Mouse (Mus musculus) lung, postnatal 36 days (tissue): ENCODE results near the gene Sirt6.

ENCODE experiments used
- DNase-seq: peaks from one replicate; pipeline ENCODE4 v3.0.0; 2022; ENCODE audit warnings: mixed read lengths

Gene Sirt6

DNA sequence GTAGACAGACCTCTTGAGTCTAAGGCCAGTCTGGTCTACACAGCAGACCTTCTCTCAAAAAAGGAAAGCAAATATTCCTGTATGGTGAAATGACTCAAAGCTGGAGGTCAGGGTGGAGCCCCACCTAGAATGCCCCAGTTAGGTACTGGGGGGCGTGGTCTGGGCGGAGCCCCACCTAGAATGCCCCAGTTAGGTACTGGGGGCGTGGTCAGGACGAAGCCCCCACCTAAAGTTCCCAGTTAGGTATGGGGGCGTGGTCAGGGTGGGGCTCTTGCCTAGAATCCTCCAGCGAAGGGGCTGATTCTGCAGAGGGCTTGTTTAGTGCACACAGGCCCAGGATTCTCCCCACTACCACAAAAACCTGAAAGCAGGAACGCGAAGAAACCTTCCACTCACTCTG, 4.2 kb downstream of the Sirt6 start:
- DNase-seq: no peak

DNA sequence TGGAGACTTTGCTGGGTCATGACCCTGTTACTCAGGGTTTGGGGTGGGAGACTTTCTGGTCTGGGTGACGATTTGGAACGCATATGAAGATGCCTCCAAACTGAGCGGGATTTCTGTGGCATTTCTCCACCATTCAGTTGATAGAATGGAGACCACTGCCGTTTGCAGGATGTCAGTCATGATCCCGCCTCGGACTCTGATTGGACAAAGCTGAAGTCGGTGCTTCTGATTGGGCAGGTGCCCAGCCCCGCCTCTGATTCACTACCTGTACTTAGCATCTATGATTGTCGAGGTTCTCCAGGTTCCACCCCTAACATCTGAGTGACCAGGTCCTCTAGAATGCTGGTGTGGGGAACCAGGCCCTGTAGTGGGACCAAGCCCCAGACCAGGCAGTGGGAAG, 6.8 kb downstream of the Sirt6 start:
- no peak for DNase-seq

DNA sequence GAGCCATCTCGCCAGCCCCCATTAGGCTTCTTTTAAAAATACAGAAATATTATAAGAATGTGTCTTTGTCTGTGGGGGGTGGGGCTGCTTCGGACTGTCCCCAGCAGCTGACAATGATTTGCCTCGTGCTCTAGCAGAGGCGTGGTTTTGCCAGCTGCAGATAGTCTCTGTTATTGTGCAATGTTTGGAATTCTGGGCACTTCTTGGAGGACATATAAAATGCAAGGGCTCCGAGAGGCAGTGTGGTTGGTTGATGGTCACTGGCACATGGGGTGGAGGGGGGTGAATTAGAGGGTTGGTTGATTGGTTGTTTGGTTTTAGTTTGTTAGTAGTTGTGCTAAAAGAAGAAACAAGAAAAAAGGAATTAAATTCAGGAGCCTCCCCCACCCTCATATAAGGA, 7.6 kb downstream of the Sirt6 start:
- DNase-seq: no peak

DNA sequence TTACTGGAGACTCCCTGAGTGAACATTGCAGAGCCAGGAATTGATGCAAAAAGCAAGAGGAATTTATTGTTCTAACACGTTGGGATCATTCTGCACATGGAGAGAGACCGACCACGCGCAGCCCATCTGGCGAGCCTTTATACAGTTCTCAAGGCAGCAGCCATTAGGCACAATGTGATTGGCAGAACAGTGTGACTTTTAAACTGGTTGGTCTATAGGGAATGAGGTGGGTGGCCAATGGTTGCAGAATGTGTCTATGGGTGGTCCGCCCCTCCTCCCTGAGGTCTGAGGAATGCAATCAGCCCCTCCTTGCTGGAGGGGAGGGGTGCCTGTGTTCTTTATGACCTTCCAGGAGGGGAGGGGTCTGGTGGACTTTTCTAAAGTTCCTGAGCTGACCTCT, 12.1 kb downstream of the Sirt6 start:
- DNase-seq: no peak

DNA sequence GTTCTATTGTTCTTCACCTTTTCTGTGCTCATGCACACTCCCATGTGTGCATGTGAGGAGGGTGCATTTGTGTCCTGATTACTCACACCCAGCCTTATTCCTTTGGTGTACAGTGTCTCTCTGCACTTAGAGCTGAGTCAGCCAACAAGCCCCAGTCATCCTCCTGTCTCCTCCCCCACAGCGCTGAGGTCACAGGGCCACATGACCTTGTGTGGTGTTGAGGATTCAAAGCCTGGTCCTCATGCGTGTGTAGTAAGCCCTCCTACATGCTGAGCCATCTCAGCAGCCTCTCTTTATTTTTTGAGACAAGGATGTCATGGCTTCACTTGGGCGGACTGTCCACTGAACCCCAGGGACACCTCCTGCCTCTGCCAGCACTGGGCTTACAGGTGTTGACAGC, 14.8 kb downstream of the Sirt6 start:
- DNase-seq: no peak

DNA sequence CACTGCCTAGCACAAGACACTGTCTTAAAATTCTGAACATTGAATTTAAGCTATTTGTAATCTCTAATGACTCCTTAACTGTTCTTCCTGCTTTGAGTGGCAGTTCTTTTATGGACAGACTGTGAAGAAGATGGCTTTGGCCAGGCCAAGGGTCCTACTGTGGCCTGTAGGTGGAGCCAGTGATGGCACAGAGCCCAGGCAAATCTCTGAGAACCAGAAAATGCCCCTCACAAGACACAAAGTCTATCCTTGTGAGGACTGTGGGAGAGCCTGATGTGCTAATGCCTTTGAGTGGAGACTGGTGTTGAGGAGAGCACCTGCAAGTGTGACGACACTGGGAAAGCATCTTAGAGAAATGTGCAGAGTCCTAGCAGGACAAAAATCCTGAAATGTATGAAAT, 19.3 kb downstream of the Sirt6 start:
- no peak for DNase-seq

DNA sequence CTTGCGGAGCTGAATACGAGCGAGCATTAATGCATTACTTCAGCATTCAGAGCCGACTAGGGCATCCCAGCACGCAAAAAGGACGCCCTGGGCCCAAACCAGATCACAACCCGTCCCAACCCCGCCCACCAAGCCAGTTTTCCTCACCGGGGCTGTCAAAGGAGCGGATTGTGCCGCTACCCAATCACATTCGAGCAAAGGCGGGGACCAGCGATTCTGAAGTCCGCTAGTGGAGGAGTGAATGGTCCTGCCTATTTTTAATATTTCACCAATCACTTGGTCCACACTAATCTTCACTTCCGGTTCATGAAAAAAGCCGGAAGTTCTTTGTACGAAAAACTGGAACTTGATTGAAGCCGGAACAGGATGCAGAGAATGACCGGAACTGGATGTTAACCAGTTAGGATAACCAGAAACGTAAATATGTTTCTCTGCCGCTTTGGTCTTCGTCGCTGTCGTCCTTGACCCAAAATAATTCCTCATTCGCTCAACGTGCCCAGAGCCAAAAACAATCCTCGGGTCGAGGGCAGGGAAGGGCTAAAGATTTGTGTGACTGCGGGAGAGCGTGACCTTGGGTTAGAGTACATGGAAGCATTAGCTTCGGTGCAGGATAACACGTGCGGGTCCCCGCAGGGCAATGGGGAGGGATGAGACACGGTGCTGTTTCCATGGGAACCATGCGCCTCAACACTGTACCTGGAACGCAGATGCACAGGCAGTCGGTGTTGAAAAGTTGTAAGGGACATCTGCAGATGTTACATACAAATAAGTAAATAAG, 21.4 kb downstream of the Sirt6 start, which contains the start of gene BC025920:
BC025920 (plus strand) TSS at position 297 of the 778 bp plus-strand sequence.
- DNase-seq: peak; percentile 98

DNA sequence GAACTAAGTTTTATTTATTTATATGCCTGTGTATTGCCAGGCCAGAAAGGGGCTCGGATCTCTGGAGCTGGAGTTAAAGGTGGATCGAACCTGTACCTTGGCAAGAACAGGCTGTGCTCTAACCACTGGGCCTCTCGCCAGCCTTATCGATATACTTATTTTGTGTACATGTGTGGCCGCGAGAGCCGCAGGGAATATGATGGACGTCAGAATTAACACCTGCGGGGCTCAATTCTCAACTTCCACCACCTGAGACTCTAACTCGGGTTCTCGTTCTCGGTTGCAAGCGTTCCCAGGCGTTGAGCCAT, 22.0 kb downstream of the Sirt6 start:
- DNase-seq: no peak

DNA sequence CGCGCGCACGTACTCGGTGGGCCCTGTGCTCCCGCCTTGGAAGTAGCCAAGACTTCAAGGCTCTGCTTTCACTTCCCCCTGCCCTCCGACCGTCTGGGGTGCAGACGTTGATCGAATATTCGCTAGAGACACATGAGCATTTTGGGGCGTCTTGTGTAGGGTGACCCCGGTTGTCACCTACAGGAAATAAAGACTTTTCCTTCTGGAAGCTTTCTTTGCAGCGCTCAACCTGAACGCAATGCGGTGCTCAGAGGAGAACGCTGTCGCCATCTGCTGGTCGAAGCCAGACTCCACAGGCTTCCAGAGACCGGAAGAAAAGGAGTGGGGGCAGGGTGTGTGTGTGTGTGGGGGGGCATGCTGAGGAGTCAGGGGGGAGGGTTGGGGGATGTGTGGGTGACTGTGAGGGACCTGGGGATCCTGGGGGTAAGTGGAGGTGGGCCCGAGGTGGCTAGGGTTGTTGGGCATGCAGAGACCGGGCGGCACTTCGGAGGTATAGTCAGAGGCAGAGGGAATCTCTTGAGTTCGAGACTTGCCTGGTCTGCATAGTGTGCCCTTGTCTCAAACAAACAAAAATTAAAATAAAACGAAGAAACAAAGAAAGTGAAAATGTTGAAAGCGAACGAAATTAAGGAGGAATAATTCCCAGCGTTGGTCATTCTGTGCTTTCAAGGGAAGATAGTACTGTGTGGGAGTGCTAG, 22.5 kb downstream of the Sirt6 start:
- peak; percentile 93 for DNase-seq

DNA sequence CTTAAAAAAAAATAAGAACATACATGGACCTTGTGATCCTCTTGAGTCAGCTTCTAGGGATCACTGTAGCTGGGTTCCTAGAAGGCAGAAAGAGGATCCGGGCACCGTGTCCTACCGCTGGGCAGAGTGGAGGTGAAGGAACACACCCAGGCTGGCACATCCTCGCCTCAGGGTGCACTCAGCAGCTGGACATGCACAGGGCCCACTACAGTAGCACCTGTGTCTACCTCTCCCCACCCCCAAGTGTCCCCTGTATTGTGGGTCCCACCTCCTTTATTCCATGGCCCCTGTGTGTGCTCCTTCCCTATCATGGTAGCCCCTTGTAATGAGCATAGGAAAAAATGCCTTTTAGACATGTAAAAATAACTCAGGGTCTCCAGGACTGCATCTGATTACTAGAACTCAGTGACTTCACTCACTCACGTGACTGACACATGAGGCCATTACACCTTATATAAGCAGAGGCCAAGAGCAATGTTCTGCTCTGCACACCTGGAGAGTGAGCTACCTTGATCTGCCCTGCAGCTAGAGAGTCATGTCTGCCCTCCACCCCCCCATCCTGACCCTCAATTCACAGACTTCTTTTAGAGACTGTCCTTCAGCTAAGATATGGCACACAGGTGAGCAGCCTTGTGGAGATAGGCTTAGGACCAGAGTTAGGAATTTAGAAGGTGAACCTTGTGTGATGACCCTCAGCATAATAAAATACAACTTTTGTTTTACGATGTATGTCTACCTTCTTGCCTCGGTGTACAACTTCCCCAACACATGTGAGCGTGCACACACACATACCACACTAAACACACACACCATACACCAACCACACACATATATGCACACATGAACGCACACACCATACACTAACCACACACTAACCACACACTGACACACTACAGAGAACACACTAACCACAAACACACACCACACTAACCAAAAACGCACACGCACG, 23.3 kb downstream of the Sirt6 start:
- no peak for DNase-seq

DNA sequence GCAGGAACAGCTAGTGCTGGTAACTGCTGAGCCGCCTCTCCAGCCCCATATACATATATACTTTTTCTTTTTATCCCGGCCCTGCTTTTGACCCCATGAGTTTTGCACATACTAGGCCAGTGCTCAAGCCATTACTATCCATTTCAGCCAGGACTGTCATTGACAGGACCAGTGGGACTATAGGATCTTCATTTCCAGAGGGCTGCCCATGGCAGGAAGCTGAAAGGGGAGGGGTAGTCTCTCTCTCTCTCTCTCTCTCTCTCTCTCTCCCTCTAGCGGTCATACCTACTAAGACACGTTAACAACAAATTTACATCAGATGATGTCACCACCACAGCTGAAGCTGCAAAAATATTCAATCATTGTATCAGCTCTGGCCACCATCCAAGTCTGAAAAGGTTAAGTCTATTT, 24.9 kb downstream of the Sirt6 start:
- peak; percentile 63 for DNase-seq

DNA sequence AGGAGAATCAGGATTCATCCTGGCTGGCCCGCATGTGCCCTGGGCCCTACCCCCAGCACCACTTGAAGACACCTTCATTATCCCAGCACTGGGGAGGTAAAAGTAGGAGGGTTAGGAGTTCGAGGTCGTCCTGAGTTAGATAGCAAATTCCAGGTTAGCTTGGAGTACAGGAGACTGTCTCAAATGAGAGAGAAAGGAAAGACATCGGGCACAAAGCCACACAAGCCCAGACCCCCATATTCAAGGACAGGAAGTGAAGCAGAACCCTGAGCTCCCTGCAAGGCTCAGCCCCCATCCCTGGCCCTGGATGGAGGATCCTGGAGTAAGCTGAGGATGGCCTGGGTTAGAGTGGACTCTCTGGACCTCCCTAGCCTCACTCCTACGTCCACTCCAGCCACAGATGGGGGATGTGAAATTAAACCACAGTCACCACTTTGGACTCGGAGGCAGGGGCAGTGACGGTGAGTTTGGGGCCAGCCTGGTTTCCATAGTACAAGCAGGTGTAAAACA, 26.1 kb downstream of the Sirt6 start:
- DNase-seq: no peak

DNA sequence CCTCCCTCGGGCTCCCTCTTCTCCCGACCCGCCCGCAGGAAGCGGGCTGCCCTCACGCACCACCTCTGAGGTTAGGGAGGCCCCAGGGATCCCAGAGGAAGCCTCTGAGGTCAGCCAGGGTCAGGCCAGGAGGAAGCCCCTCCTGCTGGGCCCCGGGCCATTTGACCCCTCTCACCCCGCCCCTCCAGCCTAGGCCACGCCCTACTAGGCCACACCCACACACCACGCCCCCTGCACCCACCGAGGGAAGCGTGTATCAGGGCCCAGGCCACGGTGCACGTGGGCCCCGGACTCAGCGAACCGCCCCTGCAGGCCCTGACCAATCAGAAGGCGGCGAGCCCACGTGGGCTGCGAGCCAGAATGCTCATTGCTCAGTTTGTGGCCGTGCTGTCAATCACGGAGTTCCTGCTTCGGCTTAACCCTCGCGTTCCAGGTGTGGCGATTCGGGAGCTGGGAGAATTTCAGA, 26.8 kb downstream of the Sirt6 start, which contains the start of gene Tle6:
Tle6 (minus strand) TSS at position 336 of the 466 bp plus-strand sequence.
- DNase-seq: peak; percentile 98

DNA sequence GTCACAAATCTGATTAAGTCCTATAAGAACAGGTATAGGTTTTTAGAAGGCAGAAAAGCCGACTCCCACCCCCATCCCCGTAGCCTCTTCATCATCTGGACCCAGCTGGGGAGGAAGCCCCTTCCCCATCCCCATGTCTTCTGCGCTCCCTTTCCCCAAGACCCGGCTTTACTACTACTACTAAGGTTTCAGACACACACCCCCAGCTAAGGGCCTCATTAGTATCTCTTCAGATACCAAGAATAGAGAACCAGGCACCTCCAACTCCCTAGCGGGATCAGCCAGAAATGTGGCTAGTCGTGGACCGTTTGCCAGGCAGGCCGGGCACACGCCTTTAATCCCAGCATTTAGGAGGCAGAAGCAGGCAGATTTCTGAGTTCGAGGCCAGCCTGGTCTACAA, 27.5 kb downstream of the Sirt6 start:
- DNase-seq: no peak

DNA sequence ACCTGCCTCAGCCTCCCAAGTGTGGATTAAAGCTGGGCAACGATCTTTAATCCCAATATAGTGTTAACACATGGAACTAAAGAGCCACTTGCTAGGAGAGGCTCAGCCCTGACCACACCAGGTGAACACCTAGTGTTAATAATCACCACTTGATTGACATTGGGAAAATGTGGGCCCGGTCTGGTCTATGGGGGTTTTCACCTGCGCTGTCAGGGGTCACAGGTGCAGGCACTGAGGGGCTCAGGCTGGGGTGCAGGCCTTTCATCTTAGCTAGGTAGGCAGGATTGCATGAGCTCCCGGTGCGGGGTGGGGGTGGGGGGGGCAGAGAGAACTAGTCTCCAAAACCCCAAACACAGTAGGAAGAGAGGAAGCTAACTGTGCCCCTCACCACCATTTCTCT, 28.0 kb downstream of the Sirt6 start:
- DNase-seq: no peak

DNA sequence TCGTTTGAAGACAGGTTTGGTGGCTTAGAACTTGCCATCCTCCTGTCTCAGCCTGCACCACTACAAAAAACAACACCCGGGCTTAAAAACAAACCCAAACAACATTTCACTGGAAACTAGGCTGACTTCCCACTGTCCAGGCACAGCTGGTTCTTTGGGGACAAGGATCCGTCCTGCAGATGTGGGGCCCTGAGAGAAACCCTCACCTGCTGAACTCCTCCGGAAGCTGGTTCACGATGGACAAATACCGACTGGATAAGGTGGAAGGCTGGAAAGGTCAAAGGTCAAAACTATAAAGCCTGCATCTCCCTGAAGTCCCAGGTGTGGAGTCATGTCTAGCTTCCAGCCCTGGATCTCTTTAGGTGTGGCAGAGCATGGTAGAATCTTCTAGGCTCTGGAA, 28.7 kb downstream of the Sirt6 start:
- no peak for DNase-seq

DNA sequence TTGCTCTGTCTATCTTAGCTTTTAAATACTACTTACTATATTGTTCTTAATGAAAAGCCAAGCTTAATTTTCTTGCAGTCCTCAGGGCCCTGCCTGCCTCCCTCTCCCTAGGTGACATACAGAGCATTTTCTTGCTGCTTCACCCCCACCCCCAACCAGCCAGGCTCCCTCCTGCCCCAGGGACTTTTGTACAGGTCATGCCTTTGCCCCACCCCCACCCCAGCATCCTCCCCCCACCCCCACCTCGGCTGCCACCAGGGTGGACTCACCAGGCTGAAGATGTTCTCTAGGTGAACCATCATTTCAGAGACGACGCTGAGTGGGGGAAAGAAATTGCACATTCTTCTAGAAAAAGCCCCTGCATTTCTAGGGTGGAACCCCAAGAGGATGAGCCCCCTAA, 29.3 kb downstream of the Sirt6 start:
- DNase-seq: no peak

DNA sequence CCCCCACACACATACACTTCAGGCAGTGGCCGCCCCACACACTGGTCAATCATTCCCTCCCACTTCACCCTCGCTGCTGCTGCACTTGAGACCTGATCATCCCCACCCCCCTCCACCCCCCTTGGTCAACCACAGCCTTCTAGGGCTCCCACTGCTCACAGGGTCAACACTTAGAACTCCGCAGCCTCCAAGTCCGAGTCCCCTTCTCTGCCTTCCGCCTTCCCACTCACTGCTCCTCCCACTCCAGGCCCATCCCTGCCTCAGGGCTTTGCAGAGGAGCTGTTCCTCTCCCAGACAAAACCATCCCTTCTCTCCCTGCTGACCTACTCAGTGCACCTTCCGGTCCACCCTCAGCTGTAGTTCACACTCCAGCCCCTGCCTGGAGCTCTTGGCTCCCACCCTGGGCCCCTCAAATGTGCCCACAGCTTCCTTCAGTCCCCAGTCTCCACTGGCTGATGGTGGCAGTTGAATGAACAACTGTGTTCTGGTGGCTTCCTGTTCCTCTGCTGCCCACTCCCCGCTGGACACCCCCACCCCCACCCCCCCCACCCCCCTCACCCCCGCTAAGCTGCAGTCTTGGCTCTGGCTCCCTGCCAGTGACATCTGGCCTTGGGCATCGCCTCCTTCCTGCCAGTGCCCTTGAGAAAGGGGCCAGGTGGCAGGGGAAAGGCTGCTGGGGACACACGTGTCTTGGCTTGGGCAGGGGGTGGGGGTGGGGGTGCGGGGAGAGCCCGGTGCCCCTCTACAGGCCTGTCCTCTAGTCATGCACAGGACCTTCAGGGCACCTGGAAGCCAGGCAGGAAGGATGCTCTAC, 30.3 kb downstream of the Sirt6 start:
- DNase-seq: peak; percentile 67

DNA sequence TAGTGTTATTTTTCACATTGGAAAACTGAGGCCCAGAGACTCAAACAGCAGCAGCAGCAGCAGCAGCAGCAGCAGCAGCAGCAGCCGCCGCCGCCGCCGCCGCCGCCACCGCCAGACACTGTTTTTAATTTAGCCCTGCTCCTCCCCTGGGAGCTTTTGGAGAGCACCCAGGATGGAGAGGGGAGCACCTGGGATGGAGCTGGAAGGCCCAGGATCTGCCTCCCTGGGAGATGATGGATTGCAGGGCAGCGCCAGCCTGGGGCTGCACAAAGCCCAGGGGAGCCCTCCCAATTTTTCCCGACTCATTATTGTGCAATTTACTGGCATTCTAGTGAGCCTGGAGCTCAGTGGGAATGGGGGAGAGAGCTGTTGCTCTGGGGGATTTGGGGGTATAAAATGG, 31.0 kb downstream of the Sirt6 start:
- DNase-seq: peak; percentile 44

DNA sequence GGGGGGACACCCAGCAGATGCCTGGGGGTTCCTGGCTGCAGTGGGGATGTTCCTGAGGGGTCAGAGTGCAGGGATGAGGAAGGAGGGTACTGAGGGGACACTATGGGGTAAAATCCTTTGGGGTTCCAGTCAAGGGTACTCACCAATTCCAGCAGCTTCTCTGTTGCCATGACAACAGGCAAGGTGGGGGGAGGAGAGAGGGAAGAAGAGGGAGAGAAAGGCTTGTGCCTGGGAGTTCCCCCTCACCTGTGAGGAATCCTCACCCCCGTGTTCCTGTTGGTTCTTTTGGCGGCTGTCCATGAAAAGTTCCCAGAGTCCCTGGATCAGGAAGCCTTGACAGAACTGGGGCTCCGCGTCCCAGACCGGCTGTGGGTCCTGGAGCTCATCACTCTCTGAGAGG, 32.0 kb downstream of the Sirt6 start:
- DNase-seq: no peak

DNA sequence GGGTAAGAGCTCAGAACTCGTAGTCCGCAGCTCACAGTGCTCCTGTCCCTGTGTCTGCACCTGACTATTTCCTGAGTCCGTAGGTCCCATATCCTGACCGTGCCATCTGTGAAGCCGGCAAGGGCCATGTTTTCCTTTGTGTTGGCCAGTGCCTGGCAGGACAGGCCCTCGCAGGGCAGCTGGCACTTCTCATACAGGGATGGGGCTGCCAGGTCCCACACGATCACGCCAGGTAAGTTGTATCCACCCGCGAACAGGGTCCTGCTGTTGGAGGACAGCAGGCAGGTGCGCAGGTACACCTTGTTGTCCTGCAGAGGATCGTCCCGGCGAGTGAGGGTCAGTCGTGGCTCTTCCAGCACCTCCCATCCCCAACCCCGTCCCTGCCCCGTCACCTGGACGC, 33.7 kb downstream of the Sirt6 start:
- DNase-seq: no peak

DNA sequence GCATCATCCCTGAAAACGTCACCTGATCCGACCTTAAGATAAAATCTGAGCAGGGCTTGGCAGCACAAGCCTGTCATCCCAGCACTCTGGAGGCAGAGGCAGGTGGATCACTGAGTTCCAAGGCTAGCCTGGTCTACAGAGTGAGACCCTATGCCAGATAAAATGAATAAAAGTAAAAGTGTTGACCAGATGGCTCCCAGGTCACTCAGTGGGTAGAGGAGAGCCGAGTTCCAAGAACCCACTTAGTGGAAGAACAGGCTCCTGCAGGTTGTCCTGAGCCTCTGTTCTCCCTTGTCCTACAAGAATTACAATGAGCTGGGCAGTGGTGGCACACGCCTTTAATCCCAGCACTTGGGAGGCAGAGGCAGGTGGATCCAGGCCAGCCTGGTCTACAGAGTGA, 34.4 kb downstream of the Sirt6 start:
- no peak for DNase-seq
